Mouse (Mus musculus): Measurements from ENCODE around the gene Tex14.

DNA sequence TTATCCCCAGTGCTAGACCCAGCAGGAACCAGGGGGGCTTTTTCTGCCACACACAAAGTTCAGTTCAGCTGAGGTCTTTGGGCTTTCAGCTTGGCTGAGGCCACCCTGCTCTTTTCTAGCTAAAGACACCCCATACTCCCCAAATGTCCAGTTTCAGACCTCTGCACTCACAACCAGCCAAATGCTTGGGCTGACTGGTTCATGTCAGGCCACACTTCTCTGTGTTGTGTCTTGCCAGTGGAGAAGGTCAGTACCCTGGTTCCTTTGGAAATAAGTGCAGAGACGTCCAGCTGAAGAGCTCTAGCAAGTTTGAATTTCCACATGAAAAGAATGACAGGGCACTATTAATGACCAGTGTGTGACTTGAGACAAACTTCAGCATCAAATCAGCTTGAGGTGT lies 174.8 kb downstream of the Tex14 start:
- TF ChIP-seq CTCF (IDR thresholded peaks at IDR 0.05; ENCODE audit: extremely low read depth, insufficient read depth, low read length) (no peak), POLR2A (IDR thresholded peaks at IDR 0.05; ENCODE audit: extremely low read depth, insufficient read depth, low read length) (no peak)

Measured in cortical plate, adult 2 months (tissue).